In the genomic region with DNA sequence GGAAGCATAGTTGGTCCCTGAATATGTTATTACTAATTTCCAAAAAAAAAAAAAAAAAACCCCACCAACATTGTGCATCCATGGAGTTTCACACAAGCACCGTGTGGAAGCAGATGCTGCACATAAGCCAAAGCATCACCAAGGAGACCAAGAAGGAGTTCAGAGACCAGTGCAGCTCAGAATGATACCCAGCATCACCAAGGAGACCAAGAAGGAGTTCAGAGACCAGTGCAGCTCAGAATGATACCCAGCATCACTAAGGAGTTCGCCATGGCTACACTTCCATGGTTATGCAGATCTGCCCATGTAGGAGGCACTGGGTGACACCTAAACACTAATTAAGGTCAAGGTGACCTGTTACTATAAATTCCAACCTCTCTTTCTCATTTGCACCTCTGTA, we compare ENCODE assay signal across 26 mouse cellular contexts. TPM values are rescaled to one million over a fixed set of nuclear protein-coding genes. Genes with fewer than 3 reads are reported as not detected.
DNase-seq lines count a peak whose midpoint lies in the region; ATAC-seq and TF ChIP-seq lines count a peak whose summit lies in the region.
"Had no signal": no experiment of that assay in that cellular context is flagged by ENCODE, and none has a peak within 500 bp of the region (broad histone marks: within the 10 kb centered on the region; RNA-seq: fewer than 3 reads in every experiment).

No protein-coding gene starts in this region.

- ATAC-seq in hindbrain, embryonic 14.5 days (ENCODE audit: low FRiP score) = peak; percentile 60; the same call in 1 of the 2 replicates
- ATAC-seq in hindbrain, embryonic 15.5 days (ENCODE audit: low FRiP score, low read depth) = 0 out of 2 replicates have a peak, but pooled peaks have one; percentile 42
- peak; percentile 32; the same call in 1 of the 2 replicates for ATAC-seq in neural tube, embryonic 13.5 days (ENCODE audit: low read depth)
- ATAC-seq: CD4-positive, CD25-positive, alpha-beta regulatory T cell, adult 4 months; forebrain, embryonic 14.5 days; forebrain, postnatal 0 days had no signal

- H3K4me3 ChIP-seq in layer of hippocampus, adult 2 months = no peak overlapping the region
- H3K4me3 ChIP-seq in hindbrain, embryonic 14.5 days (replicated peaks; ENCODE audit: low read length) = no peak overlapping the region
- H3K4me3 ChIP-seq in hindbrain, embryonic 15.5 days = no peak overlapping the region
- no peak overlapping the region for H3K4me3 ChIP-seq in neural tube, embryonic 13.5 days
- H3K4me3 ChIP-seq in kidney, adult 2 months (ENCODE audit: insufficient read depth, low read depth, low read length) = no peak overlapping the region
- H3K4me3 ChIP-seq: embryonic facial prominence, embryonic 12.5 days; embryonic facial prominence, embryonic 15.5 days; gastrocnemius, adult 2 months; heart, adult 2 months; heart, embryonic 10.5 days; heart, embryonic 13.5 days had no signal

- no peaks in the 10 kb centered on the region for H3K36me3 ChIP-seq in hindbrain, embryonic 14.5 days (replicated peaks; ENCODE audit: control insufficient read depth, insufficient read depth)
- H3K36me3 ChIP-seq in hindbrain, embryonic 15.5 days = no peaks in the 10 kb centered on the region
- H3K36me3 ChIP-seq in neural tube, embryonic 13.5 days = 0 out of 2 replicates have a peak, but pooled peaks cover 3% of the 10 kb centered on the region
- no peaks in the 10 kb centered on the region for H3K36me3 ChIP-seq in kidney, adult 2 months (ENCODE audit: control insufficient read depth, insufficient read depth, low read length)
- H3K36me3 ChIP-seq: embryonic facial prominence, embryonic 12.5 days; embryonic facial prominence, embryonic 15.5 days had no signal

- no peak for DNase-seq in layer of hippocampus, adult 2 months (ENCODE audit: low spot score in 2 of 2)
- DNase-seq in layer of hippocampus, adult 11-12 months (ENCODE audit: low spot score) = no peak
- no peak for DNase-seq in hindbrain, embryonic 14.5 days (ENCODE audit: low spot score)
- no peak for DNase-seq in kidney, adult 2 months
- no peak for DNase-seq in heart, adult 18-20 months
- no peak for DNase-seq in ovary, postnatal 36 days (ENCODE audit: low spot score)
- DNase-seq: adrenal gland, adult 2 months; adrenal gland, postnatal 14 days; cerebellum, adult 11 months; cerebellum, adult 2 months; cerebellum, adult 9-11 months; cerebellum, postnatal 25 days; forebrain, postnatal 0 days; gastrocnemius, adult 2 months; gastrocnemius, postnatal 25 days; heart, adult 2 months; heart, postnatal 14 days; heart, postnatal 4 days had no signal

- WGBS in hindbrain, embryonic 14.5 days = 55% methylated on average over 2 of the region's 2 CpGs
- WGBS in hindbrain, embryonic 15.5 days = 40% methylated on average over 2 of the region's 2 CpGs
- 58% methylated on average over 2 of the region's 2 CpGs for WGBS in neural tube, embryonic 13.5 days
- WGBS in kidney, adult 2 months = 93% methylated on average over 2 of the region's 2 CpGs

- no peak for TF ChIP-seq POLR2A in kidney, adult 2 months (IDR thresholded peaks at IDR 0.05; ENCODE audit: low read depth, low read length)

- TF ChIP-seq CTCF in layer of hippocampus, adult 2 months (conservative IDR thresholded peaks at IDR 0.05) = no peak
- no peak for TF ChIP-seq CTCF in kidney, adult 2 months (conservative IDR thresholded peaks at IDR 0.05; ENCODE audit: insufficient read depth, insufficient read length, low read depth, low read length)

- H3K9me3 ChIP-seq in hindbrain, embryonic 14.5 days (ENCODE audit: control insufficient read depth, low read length) = no peaks in the 10 kb centered on the region
- no peaks in the 10 kb centered on the region for H3K9me3 ChIP-seq in hindbrain, embryonic 15.5 days
- 0 out of 2 replicates have a peak, but pooled peaks cover 6% of the 10 kb centered on the region for H3K9me3 ChIP-seq in neural tube, embryonic 13.5 days
- H3K9me3 ChIP-seq: embryonic facial prominence, embryonic 12.5 days; embryonic facial prominence, embryonic 15.5 days; heart, embryonic 10.5 days had no signal

- H3K9ac ChIP-seq in hindbrain, embryonic 14.5 days = no peak overlapping the region
- H3K9ac ChIP-seq in hindbrain, embryonic 15.5 days = no peak overlapping the region
- no peak overlapping the region for H3K9ac ChIP-seq in neural tube, embryonic 13.5 days
- H3K9ac ChIP-seq: embryonic facial prominence, embryonic 12.5 days; embryonic facial prominence, embryonic 15.5 days; forebrain, postnatal 0 days; heart, embryonic 13.5 days had no signal

- no peak overlapping the region for H3K4me2 ChIP-seq in hindbrain, embryonic 14.5 days (replicated peaks)
- H3K4me2 ChIP-seq in hindbrain, embryonic 15.5 days = no peak overlapping the region
- H3K4me2 ChIP-seq in neural tube, embryonic 13.5 days = no peak overlapping the region
- H3K4me2 ChIP-seq: embryonic facial prominence, embryonic 12.5 days; embryonic facial prominence, embryonic 15.5 days; heart, embryonic 13.5 days had no signal

- H3K27ac ChIP-seq in layer of hippocampus, adult 2 months = 0 out of 2 replicates have a peak overlapping the region, but pooled peaks have one; percentile 30
- no peak overlapping the region for H3K27ac ChIP-seq in hindbrain, embryonic 14.5 days
- no peak overlapping the region for H3K27ac ChIP-seq in hindbrain, embryonic 15.5 days (replicated peaks)
- no peak overlapping the region for H3K27ac ChIP-seq in neural tube, embryonic 13.5 days (replicated peaks)
- H3K27ac ChIP-seq in kidney, adult 2 months (ENCODE audit: insufficient read depth, low read depth, low read length) = no peak overlapping the region
- H3K27ac ChIP-seq: embryonic facial prominence, embryonic 12.5 days; embryonic facial prominence, embryonic 15.5 days; gastrocnemius, adult 2 months; heart, adult 2 months; heart, embryonic 10.5 days; heart, embryonic 13.5 days had no signal

- H3K4me1 ChIP-seq in hindbrain, embryonic 14.5 days (replicated peaks; ENCODE audit: control insufficient read depth, insufficient read depth, low read length) = no peaks in the 10 kb centered on the region
- no peaks in the 10 kb centered on the region for H3K4me1 ChIP-seq in hindbrain, embryonic 15.5 days (replicated peaks)
- H3K4me1 ChIP-seq in neural tube, embryonic 13.5 days (replicated peaks) = no peaks in the 10 kb centered on the region
- H3K4me1 ChIP-seq in kidney, adult 2 months (ENCODE audit: control insufficient read depth, insufficient read depth, low read length) = peaks cover 2% of the 10 kb centered on the region; the same call in 1 of the 2 replicates
- H3K4me1 ChIP-seq: embryonic facial prominence, embryonic 12.5 days; embryonic facial prominence, embryonic 15.5 days; heart, embryonic 10.5 days; heart, embryonic 13.5 days had no signal

- no peaks in the 10 kb centered on the region for H3K27me3 ChIP-seq in hindbrain, embryonic 14.5 days (ENCODE audit: control insufficient read depth, insufficient read depth, low read length)
- no peaks in the 10 kb centered on the region for H3K27me3 ChIP-seq in hindbrain, embryonic 15.5 days
- H3K27me3 ChIP-seq in neural tube, embryonic 13.5 days = no peaks in the 10 kb centered on the region
- no peaks in the 10 kb centered on the region for H3K27me3 ChIP-seq in kidney, adult 2 months (replicated peaks; ENCODE audit: control insufficient read depth, insufficient read depth, low read length)
- H3K27me3 ChIP-seq: embryonic facial prominence, embryonic 12.5 days; embryonic facial prominence, embryonic 15.5 days; heart, embryonic 13.5 days had no signal

RNA-seq across cellular contexts. Expression of gene Zfp277, which starts 46.8 kb away (rescaled TPM):
- 10 to 100 TPM; 24.2 to 26.5 TPM for total RNA-seq in layer of hippocampus, adult 2 months (2021)
- 31.8 and 37.4 TPM in 2 replicates for polyA plus RNA-seq in hindbrain, embryonic 14.5 days (2014; fragmentation: Nextera tagmentation; extraction: Ambion mirVana)
- 29.5 and 31.9 TPM in 2 replicates for polyA plus RNA-seq in hindbrain, embryonic 15.5 days (2015; fragmentation: Nextera tagmentation; extraction: Ambion mirVana)
- polyA plus RNA-seq in neural tube, embryonic 13.5 days (2015; fragmentation: Nextera tagmentation; extraction: Ambion mirVana) = 29.1 and 31.0 TPM in 2 replicates
- 5.9 and 7.3 TPM in 2 replicates for polyA plus RNA-seq in kidney, adult 2 months (2012; rRNA removed)
- 10 to 100 TPM; 11.6 to 13.1 TPM for total RNA-seq in heart, adult 18-20 months (2021)

RNA-seq across cellular contexts. Expression of gene Dock4, which starts 46.8 kb away (rescaled TPM):
- total RNA-seq in layer of hippocampus, adult 2 months (2021) = 100 to 1,000 TPM; 253 to 265 TPM
- 28.1 and 34.1 TPM in 2 replicates for polyA plus RNA-seq in hindbrain, embryonic 14.5 days (2014; fragmentation: Nextera tagmentation; extraction: Ambion mirVana)
- 30.4 and 31.0 TPM in 2 replicates for polyA plus RNA-seq in hindbrain, embryonic 15.5 days (2015; fragmentation: Nextera tagmentation; extraction: Ambion mirVana)
- 31.4 and 31.8 TPM in 2 replicates for polyA plus RNA-seq in neural tube, embryonic 13.5 days (2015; fragmentation: Nextera tagmentation; extraction: Ambion mirVana)
- polyA plus RNA-seq in kidney, adult 2 months (2012; rRNA removed) = 4.1 and 4.3 TPM in 2 replicates
- 10 to 100 TPM; 11.9 to 13.9 TPM for total RNA-seq in heart, adult 18-20 months (2021)
